ENCODE assay signal across 12 mouse cellular contexts in the genomic region with DNA sequence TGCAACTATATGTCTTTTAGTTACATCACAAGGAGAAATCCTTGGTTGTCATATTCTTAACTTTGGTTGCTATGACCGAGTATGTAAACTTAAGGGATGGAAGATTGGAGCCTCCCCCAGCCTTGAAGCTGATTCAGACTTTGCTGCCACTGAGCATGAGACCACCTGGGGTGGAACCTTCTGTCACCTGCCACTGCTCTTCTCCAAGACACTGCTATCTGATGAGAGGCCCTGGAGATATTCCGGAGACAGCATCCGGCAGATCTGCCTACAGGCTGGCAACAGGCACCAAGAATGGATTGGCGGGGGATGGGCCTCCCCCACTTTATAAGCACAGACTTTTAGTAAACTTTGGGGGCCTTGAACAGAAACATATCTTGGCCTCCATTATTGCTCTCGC. TPM values are rescaled to one million over a fixed set of nuclear protein-coding genes. Genes with fewer than 3 reads are reported as not detected.
"Had no signal": no experiment of that assay in that cellular context is flagged by ENCODE, and none has a peak within 500 bp of the region (broad histone marks: within the 10 kb centered on the region; RNA-seq: fewer than 3 reads in every experiment).

No protein-coding gene starts in this region.

- H3K4me1 ChIP-seq: midbrain, embryonic 12.5 days; neural tube, embryonic 13.5 days had no signal

- H3K9ac ChIP-seq: limb, embryonic 13.5 days; liver, embryonic 14.5 days; midbrain, embryonic 12.5 days; neural tube, embryonic 13.5 days had no signal

- DNase-seq: kidney, postnatal 14 days; left cerebral cortex, postnatal 4 days; lung, adult 18-20 months; right cerebral cortex, postnatal 25 days; thymus, postnatal 14 days had no signal

- ATAC-seq: midbrain, embryonic 16.5 days had no signal

- H3K27me3 ChIP-seq: limb, embryonic 13.5 days; midbrain, embryonic 12.5 days; neural tube, embryonic 13.5 days had no signal

- H3K4me2 ChIP-seq: limb, embryonic 13.5 days; midbrain, embryonic 12.5 days; neural tube, embryonic 13.5 days had no signal

- H3K36me3 ChIP-seq: midbrain, embryonic 12.5 days had no signal

- H3K9me3 ChIP-seq: limb, embryonic 13.5 days; midbrain, embryonic 12.5 days; neural tube, embryonic 13.5 days had no signal

- H3K27ac ChIP-seq: limb, embryonic 13.5 days; liver, embryonic 14.5 days; midbrain, embryonic 12.5 days; neural tube, embryonic 13.5 days had no signal

- H3K4me3 ChIP-seq: limb, embryonic 13.5 days; midbrain, embryonic 12.5 days; neural tube, embryonic 13.5 days had no signal

RNA-seq across cellular contexts. Expression of a gene that starts 52.8 kb away (rescaled TPM):
- total RNA-seq: liver, adult 2 months; megakaryocyte-erythroid progenitor cell, adult 5-6 weeks had no signal
- polyA plus RNA-seq: liver, embryonic 14.5 days had no signal
